Mouse (Mus musculus) embryonic fibroblast, embryonic 13.5 days (primary cell): ENCODE measurements around the gene Nkain2. TPM values are rescaled to one million over a fixed set of nuclear protein-coding genes. Genes with fewer than 3 reads are reported as not detected.

ENCODE experiments used
- H3K27ac ChIP-seq: 2 replicates; pipeline ENCODE4 v1.5.1; 2012; ENCODE audit warnings: low read length, control low read depth, inconsistent platforms; ENCODE audit not compliant: insufficient read depth
- H3K4me1 ChIP-seq: 2 replicates; pipeline ENCODE4 v1.6.1; 2011; ENCODE audit warnings: low read length; ENCODE audit not compliant: control insufficient read depth, insufficient read depth
- H3K4me3 ChIP-seq: 2 replicates; pipeline ENCODE4 v1.5.1; 2011; ENCODE audit warnings: mild to moderate bottlenecking, control low read depth, low read length; ENCODE audit not compliant: insufficient read depth
- CTCF ChIP-seq: IDR thresholded peaks from 2 replicates; pipeline ENCODE4 v1.5.1; 2011; ENCODE audit warnings: mild to moderate bottlenecking, control low read depth, low read length, moderate library complexity, borderline replicate concordance; ENCODE audit not compliant: insufficient read depth
- POLR2A ChIP-seq: IDR thresholded peaks from 2 replicates; pipeline ENCODE4 v1.6.1; 2011; ENCODE audit warnings: low read depth, mild to moderate bottlenecking, control low read depth, low read length, moderate library complexity
- polyA plus RNA-seq: library from polyadenylated mRNA; stranded (reverse); fragments of >200 nt; gene quantifications from 2 replicates; pipeline ENCODE4 v1.2.4, GENCODE M21; 2011; ENCODE audit warnings: low read depth; ENCODE audit not compliant: missing spikeins, insufficient read length

The Nkain2 gene
- polyA plus RNA-seq, 1 experiment: not detected

GRCm38 (mm10) chr10:32400961-32401360 is 489.3 kb downstream of the Nkain2 start:
- Histone ChIP-seq H3K4me3 (no peak overlapping the region), H3K27ac (no peak overlapping the region), H3K4me1 (no peaks in the 10 kb centered on the region)
- TF ChIP-seq CTCF (no peak), POLR2A (no peak)

DNA sequence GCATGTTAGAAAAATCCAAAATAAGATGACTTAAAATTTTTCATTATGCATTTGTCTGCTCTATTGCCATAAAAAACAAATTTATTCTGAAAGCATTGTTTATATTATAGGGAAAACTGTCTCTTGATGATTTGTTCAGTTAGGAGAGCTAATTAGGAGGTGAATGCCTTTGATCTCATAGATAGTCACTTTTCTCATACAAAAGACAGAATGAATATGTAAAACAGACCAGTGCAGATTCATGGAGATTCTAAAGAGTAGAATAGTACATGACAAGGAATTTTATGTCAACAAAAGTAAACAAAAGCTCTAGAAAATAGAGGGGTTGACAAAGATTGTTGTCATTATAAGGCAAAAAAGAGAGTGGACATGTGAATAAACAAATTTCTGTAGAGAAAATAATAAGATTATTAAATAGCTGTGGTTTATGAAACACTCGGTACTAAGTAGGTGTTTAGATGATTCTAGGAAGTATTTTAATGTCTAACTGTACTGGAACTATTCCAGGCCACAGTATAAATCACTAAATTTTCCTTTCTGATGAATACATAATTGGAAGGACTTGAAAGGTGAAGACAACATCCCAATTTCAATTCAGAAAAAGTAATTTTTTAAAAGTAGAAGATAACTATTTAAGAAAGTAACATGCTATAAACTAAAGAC is 496.3 kb downstream of the Nkain2 start:
- Histone ChIP-seq H3K4me1 (no peaks in the 10 kb centered on the region), H3K27ac (no peak overlapping the region), H3K4me3 (no peak overlapping the region)
- TF ChIP-seq POLR2A (no peak), CTCF (no peak)

DNA sequence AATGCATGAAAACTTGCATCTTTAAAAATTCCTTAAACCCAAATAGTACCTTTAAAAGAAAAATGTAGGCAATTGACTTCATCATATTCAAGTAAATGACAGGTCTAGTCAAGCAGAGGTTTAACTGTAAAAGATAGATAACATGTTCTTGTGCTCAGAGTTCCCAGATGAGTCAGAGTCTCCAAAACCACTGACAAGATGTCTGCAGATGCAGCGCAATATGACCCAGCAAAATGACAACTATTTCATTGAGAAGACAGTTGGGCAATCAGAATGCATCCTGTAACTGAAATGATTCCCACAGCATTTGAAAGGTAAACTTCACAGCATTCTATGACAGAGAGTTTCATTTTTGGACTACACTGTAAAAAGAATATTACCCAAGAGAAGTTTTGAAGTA is 496.9 kb downstream of the Nkain2 start:
- H3K27ac ChIP-seq: no peak overlapping the region

GRCm38 (mm10) chr10:32312754-32313153 is 577.5 kb downstream of the Nkain2 start:
- TF ChIP-seq POLR2A: no peak
- TF ChIP-seq CTCF: no peak
- H3K27ac ChIP-seq: no peak overlapping the region
- no peak overlapping the region for H3K4me3 ChIP-seq
- no peaks in the 10 kb centered on the region for H3K4me1 ChIP-seq

More for the DNA sequence above, 496.9 kb downstream of the Nkain2 start:
- Histone ChIP-seq H3K4me1 (no peaks in the 10 kb centered on the region), H3K4me3 (no peak overlapping the region)
- TF ChIP-seq POLR2A: no peak
- TF ChIP-seq CTCF: no peak

DNA sequence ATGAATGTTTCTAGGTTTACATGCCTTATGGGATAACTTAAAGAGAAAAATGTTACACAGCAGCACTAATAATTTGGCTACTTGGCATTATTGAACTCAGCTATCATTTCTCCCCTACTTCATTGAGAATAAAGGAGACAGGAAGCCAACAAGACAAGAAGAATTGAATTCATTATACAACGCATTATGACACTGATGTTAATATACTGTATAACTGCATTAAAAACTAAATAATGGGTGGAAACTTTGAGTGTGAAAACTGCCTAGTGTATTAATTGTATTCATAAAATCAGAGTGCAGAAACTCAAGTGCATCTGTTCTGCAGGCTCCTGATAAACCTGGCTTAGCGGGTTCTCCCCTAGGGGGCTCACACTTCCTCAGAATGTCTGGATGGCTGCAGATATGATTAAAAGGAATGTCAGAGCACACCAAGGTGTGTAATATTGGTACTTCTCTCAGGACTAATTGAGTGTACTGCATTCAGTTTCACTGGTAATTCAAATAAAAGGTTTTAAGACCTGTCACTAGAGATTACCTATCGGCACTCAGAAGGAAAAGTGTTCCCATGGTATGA is 589.2 kb downstream of the Nkain2 start:
- no peak overlapping the region for H3K27ac ChIP-seq
- H3K4me3 ChIP-seq: no peak overlapping the region
- TF ChIP-seq CTCF (no peak), POLR2A (no peak)
- no peaks in the 10 kb centered on the region for H3K4me1 ChIP-seq

GRCm38 (mm10) chr10:32290487-32290886 is 599.8 kb downstream of the Nkain2 start:
- Histone ChIP-seq H3K4me1 (no peaks in the 10 kb centered on the region), H3K27ac (no peak overlapping the region), H3K4me3 (no peak overlapping the region)
- TF ChIP-seq CTCF (no peak), POLR2A (no peak)

DNA sequence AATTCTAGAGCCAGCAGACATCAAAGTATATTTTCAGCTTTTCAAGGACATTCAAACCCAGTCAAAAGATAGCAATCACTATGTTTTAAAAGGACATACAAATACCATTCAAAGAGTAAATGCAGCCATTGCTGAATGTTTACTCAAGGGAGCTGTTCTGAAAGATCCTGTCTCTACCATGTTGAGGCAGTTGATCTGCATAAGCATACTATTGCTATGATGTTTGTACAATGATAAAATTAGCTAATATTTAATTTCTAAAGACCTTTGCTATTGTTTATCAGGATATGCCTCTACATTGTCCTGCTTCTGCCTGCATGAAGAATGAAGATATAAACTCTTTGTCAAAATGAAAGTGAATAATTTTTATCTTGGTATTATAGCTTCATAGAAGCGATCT is 606.6 kb downstream of the Nkain2 start:
- Histone ChIP-seq H3K4me1 (no peaks in the 10 kb centered on the region), H3K4me3 (no peak overlapping the region), H3K27ac (no peak overlapping the region)
- TF ChIP-seq POLR2A (no peak), CTCF (no peak)

GRCm38 (mm10) chr10:32243266-32243882 is 646.9 kb downstream of the Nkain2 start:
- TF ChIP-seq CTCF (no peak), POLR2A (no peak)
- H3K4me3 ChIP-seq: no peak overlapping the region
- no peaks in the 10 kb centered on the region for H3K4me1 ChIP-seq
- H3K27ac ChIP-seq: no peak overlapping the region

DNA sequence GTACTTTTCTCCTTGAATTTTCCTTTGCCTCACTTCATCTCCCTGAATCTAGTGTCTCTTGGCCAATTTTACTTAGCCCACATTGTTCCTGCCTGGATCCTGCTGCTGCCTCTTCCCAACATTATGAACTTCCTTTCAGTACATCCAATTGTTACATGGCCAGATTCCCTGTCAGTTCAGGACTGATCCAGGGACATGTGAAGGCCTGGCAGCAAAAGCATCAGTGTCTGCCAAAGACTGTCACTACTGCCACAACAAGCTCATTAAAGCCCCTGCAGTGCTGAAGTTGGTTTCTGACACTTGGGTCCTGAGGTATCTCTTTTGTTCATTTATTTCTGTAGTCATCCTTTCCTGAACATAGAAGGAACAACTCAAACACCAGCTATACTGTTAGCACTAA is 649.1 kb downstream of the Nkain2 start:
- TF ChIP-seq POLR2A: no peak
- TF ChIP-seq CTCF: no peak
- no peak overlapping the region for H3K27ac ChIP-seq
- H3K4me1 ChIP-seq: no peaks in the 10 kb centered on the region
- H3K4me3 ChIP-seq: no peak overlapping the region

GRCm38 (mm10) chr10:32182951-32183350 is 707.3 kb downstream of the Nkain2 start:
- no peak for TF ChIP-seq CTCF
- no peak for TF ChIP-seq POLR2A
- no peak overlapping the region for H3K27ac ChIP-seq
- no peaks in the 10 kb centered on the region for H3K4me1 ChIP-seq
- no peak overlapping the region for H3K4me3 ChIP-seq
